Mouse (Mus musculus): ENCODE measurements around the gene Desi1. TPM values are rescaled to one million over a fixed set of nuclear protein-coding genes. Genes with fewer than 3 reads are reported as not detected.

The Desi1 gene
- total RNA-seq, 2 experiments from 2014 or later = 24.6 to 26.7 TPM

Other genes with a start within 250 kb of the Desi1 start
- gene Tef, start 231.4 kb downstream of the Desi1 start, total RNA-seq (2021) = 10 to 100 TPM; 51.7 to 74.0 TPM
- 10 to 100 TPM; 56.5 to 78.6 TPM for gene Tob2, start 175.1 kb downstream of the Desi1 start, total RNA-seq (2021)
- gene Phf5a, start 162.0 kb downstream of the Desi1 start, total RNA-seq (2021) = 10 to 100 TPM; 51.7 to 56.0 TPM
- gene Aco2, start 161.6 kb downstream of the Desi1 start, total RNA-seq (2021) = 1,000 to 10,000 TPM; 1,895 to 1,910 TPM
- gene Polr3h, start 107.6 kb downstream of the Desi1 start, total RNA-seq (2021) = 10 to 100 TPM in 1 of 2 experiments, 1 to 10 TPM in 1; 9.7 to 10.0 TPM
- gene Csdc2, start 97.1 kb downstream of the Desi1 start, total RNA-seq (2021) = 10 to 100 TPM in 1 of 2 experiments, 1 to 10 TPM in 1; 7.8 to 19.8 TPM
- 10 to 100 TPM; 22.0 to 31.4 TPM for gene Pmm1, start 72.9 kb downstream of the Desi1 start, total RNA-seq (2021)
- gene 1700029P11Rik, start 53.3 kb downstream of the Desi1 start, total RNA-seq (2021) = not detected
- 10 to 100 TPM; 22.6 to 29.3 TPM for gene Xrcc6, start 46.0 kb downstream of the Desi1 start, total RNA-seq (2021)
- 10 to 100 TPM; 55.3 to 57.3 TPM for gene Snu13, start 13.7 kb upstream of the Desi1 start, total RNA-seq (2021)
- not detected for gene 4930407I10Rik, start 25.3 kb upstream of the Desi1 start, total RNA-seq (2021)
- not detected for gene Mei1, start 36.1 kb upstream of the Desi1 start, total RNA-seq (2021)
- gene Ccdc134, start 94.1 kb upstream of the Desi1 start, total RNA-seq (2021) = 1 to 10 TPM; 5.1 to 5.5 TPM
- 10 to 100 TPM; 35.1 to 38.8 TPM for gene Srebf2, start 113.3 kb upstream of the Desi1 start, total RNA-seq (2021)
- gene Shisa8, start 179.0 kb upstream of the Desi1 start, total RNA-seq (2021) = under 1 TPM in 1 of 2 experiments, not detected in 1; 0.36 TPM
- gene Tnfrsf13c, start 190.5 kb upstream of the Desi1 start, total RNA-seq (2021) = under 1 TPM; 0.27 to 0.69 TPM
- 1 to 10 TPM; 6.6 to 7.8 TPM for gene Cenpm, start 210.9 kb upstream of the Desi1 start, total RNA-seq (2021)
- not detected for gene 1500009C09Rik, start 218.5 kb upstream of the Desi1 start, total RNA-seq (2021)
- 1 to 10 TPM in 1 of 2 experiments, under 1 TPM in 1; 0.57 to 1.4 TPM for gene Sept3, start 241.0 kb upstream of the Desi1 start, total RNA-seq (2021)